Mouse (Mus musculus): Measurements from ENCODE around the gene Emc4.

Gene Emc4

GRCm38 (mm10) chr2:112337211-112337610 lies 30.6 kb downstream of the Emc4 start:
- no peak for DNase-seq (ENCODE audit: low spot score)

GRCm38 (mm10) chr2:112332051-112332898 lies 35.6 kb downstream of the Emc4 start:
- DNase-seq (ENCODE audit: low spot score) = no peak

GRCm38 (mm10) chr2:112328069-112328777 lies 39.6 kb downstream of the Emc4 start:
- DNase-seq (ENCODE audit: low spot score) = no peak

GRCm38 (mm10) chr2:112318905-112319304 lies 48.9 kb downstream of the Emc4 start:
- DNase-seq (ENCODE audit: low spot score) = no peak

- DNase-seq (ENCODE audit: low spot score) = no peak
Measured at GRCm38 (mm10) chr2:112318227-112318626, 49.6 kb downstream of the Emc4 start.

- no peak for DNase-seq (ENCODE audit: low spot score)
Measured at GRCm38 (mm10) chr2:112315638-112316037, 52.2 kb downstream of the Emc4 start.
